In genomic region chr8:105702001-105702401, GRCm38 (mm10) we compare ENCODE assay signal across 9 mouse cellular contexts. TPM values are rescaled to one million over a fixed set of nuclear protein-coding genes. Genes with fewer than 3 reads are reported as not detected.
DNase-seq lines count a peak whose midpoint lies in the region; ATAC-seq and TF ChIP-seq lines count a peak whose summit lies in the region.
"Had no signal": no experiment of that assay in that cellular context is flagged by ENCODE, and none has a peak within 500 bp of the region (broad histone marks: within the 10 kb centered on the region; RNA-seq: fewer than 3 reads in every experiment).

No protein-coding gene starts in this region.

- ATAC-seq in hindbrain, postnatal 0 days, result peak; percentile 10; the same call in 1 of the 2 replicates
- ATAC-seq in neural tube, embryonic 13.5 days (ENCODE audit: low read depth), result peak; percentile 13; the same call in 1 of the 2 replicates

- peaks cover 24% of the 10 kb centered on the region for H3K4me1 ChIP-seq in testis, adult 2 months (ENCODE audit: control insufficient read depth, insufficient read depth, low read length)
- H3K4me1 ChIP-seq in hindbrain, postnatal 0 days (ENCODE audit: insufficient read depth, low read length), result peaks cover 19% of the 10 kb centered on the region
- peaks cover 32% of the 10 kb centered on the region for H3K4me1 ChIP-seq in neural tube, embryonic 13.5 days (replicated peaks)

- H3K4me3 ChIP-seq in testis, adult 2 months (ENCODE audit: control insufficient read depth, low read depth, low read length), result peak overlapping the region; percentile 93
- peak overlapping the region; percentile 72 for H3K4me3 ChIP-seq in hindbrain, postnatal 0 days (ENCODE audit: low read length)
- peak overlapping the region; percentile 67 for H3K4me3 ChIP-seq in neural tube, embryonic 13.5 days

- H3K9ac ChIP-seq in hindbrain, postnatal 0 days (replicated peaks; ENCODE audit: low read length), result peak overlapping the region; percentile 53
- H3K9ac ChIP-seq in neural tube, embryonic 13.5 days, result peak overlapping the region; percentile 79

- H3K27ac ChIP-seq in testis, adult 2 months (ENCODE audit: control insufficient read depth, insufficient read depth, low read depth, low read length), result peak overlapping the region; percentile 15; the same call in 1 of the 2 replicates
- peak overlapping the region; percentile 92 for H3K27ac ChIP-seq in hindbrain, postnatal 0 days
- peak overlapping the region; percentile 94 for H3K27ac ChIP-seq in neural tube, embryonic 13.5 days (replicated peaks)

- no peak for TF ChIP-seq POLR2A in testis, adult 2 months (IDR thresholded peaks at IDR 0.05; ENCODE audit: control insufficient read depth, low read depth, low read length)

- TF ChIP-seq CTCF in testis, adult 2 months (IDR thresholded peaks at IDR 0.05; ENCODE audit: control insufficient read depth, insufficient read depth, insufficient replicate concordance, low read depth, low read length), result no peak
- no peak for TF ChIP-seq CTCF in hindbrain, postnatal 0 days (IDR thresholded peaks at IDR 0.05; ENCODE audit: low read depth)

- peak; percentile 34 for DNase-seq in embryo, embryonic 10 days (ENCODE audit: low spot score)
- no peak for DNase-seq in embryo, embryonic 9.5 days (ENCODE audit: extremely low spot score)
- DNase-seq in testis, postnatal 14 days (ENCODE audit: low spot score), result no peak
- DNase-seq in hindbrain, postnatal 0 days (ENCODE audit: low spot score), result peak; percentile 38
- no peak for DNase-seq in right cerebral cortex, postnatal 14 days
- no peak for DNase-seq in retina, embryonic 14.5 days (ENCODE audit: low spot score)

- peak overlapping the region; percentile 98 for H3K4me2 ChIP-seq in hindbrain, postnatal 0 days (ENCODE audit: low read depth, low read length)
- H3K4me2 ChIP-seq in neural tube, embryonic 13.5 days, result peak overlapping the region; percentile 96

- no peaks in the 10 kb centered on the region for H3K9me3 ChIP-seq in hindbrain, postnatal 0 days (ENCODE audit: low read length)
- H3K9me3 ChIP-seq in neural tube, embryonic 13.5 days, result no peaks in the 10 kb centered on the region

- no peaks in the 10 kb centered on the region for H3K36me3 ChIP-seq in testis, adult 2 months (ENCODE audit: control insufficient read depth, insufficient read depth, low read length)
- H3K36me3 ChIP-seq in hindbrain, postnatal 0 days (ENCODE audit: insufficient read depth, low read length), result peaks cover 19% of the 10 kb centered on the region; the same call in 1 of the 2 replicates
- H3K36me3 ChIP-seq in neural tube, embryonic 13.5 days, result peaks cover 36% of the 10 kb centered on the region

- H3K27me3 ChIP-seq in testis, adult 2 months (ENCODE audit: control insufficient read depth, insufficient read depth, low read length), result no peaks in the 10 kb centered on the region
- no peaks in the 10 kb centered on the region for H3K27me3 ChIP-seq in hindbrain, postnatal 0 days (ENCODE audit: insufficient read depth, low read length)
- no peaks in the 10 kb centered on the region for H3K27me3 ChIP-seq in neural tube, embryonic 13.5 days

- 31% methylated on average over 18 of the region's 18 CpGs for WGBS in hindbrain, postnatal 0 days
- 35% methylated on average over 18 of the region's 18 CpGs for WGBS in neural tube, embryonic 13.5 days

RNA-seq across cellular contexts. Expression of gene Pard6a, which starts 1.1 kb away (rescaled TPM):
- polyA plus RNA-seq in testis, adult 2 months (2012; rRNA removed), result 82.9 and 87.7 TPM in 2 replicates
- total RNA-seq in hindbrain, postnatal 0 days (2014; rRNA removed), result 67.6 and 84.6 TPM in 2 replicates
- 74.4 and 75.5 TPM in 2 replicates for polyA plus RNA-seq in hindbrain, postnatal 0 days (2015; fragmentation: Nextera tagmentation; extraction: Ambion mirVana)
- 47.7 and 48.0 TPM in 2 replicates for polyA plus RNA-seq in neural tube, embryonic 13.5 days (2015; fragmentation: Nextera tagmentation; extraction: Ambion mirVana)

RNA-seq across cellular contexts. Expression of gene Acd, which starts 1.1 kb away (rescaled TPM):
- polyA plus RNA-seq in testis, adult 2 months (2012; rRNA removed), result 40.2 and 40.4 TPM in 2 replicates
- 25.8 and 39.3 TPM in 2 replicates for total RNA-seq in hindbrain, postnatal 0 days (2014; rRNA removed)
- polyA plus RNA-seq in hindbrain, postnatal 0 days (2015; fragmentation: Nextera tagmentation; extraction: Ambion mirVana), result 82.1 and 88.2 TPM in 2 replicates
- 77.1 and 87.1 TPM in 2 replicates for polyA plus RNA-seq in neural tube, embryonic 13.5 days (2015; fragmentation: Nextera tagmentation; extraction: Ambion mirVana)

RNA-seq across cellular contexts. Expression of gene 4933405L10Rik, which starts 5.5 kb away (rescaled TPM):
- polyA plus RNA-seq in testis, adult 2 months (2012; rRNA removed), result 55.8 and 60.1 TPM in 2 replicates
- total RNA-seq in hindbrain, postnatal 0 days (2014; rRNA removed), result not detected in 2 replicates
- 0.38 and 0.42 TPM in 2 replicates for polyA plus RNA-seq in hindbrain, postnatal 0 days (2015; fragmentation: Nextera tagmentation; extraction: Ambion mirVana)
- polyA plus RNA-seq in neural tube, embryonic 13.5 days (2015; fragmentation: Nextera tagmentation; extraction: Ambion mirVana), result not detected in 2 replicates
- total RNA-seq: left cerebral cortex, postnatal 36 days had no signal

RNA-seq across cellular contexts. Expression of gene Enkd1, which starts 6.0 kb away (rescaled TPM):
- polyA plus RNA-seq in testis, adult 2 months (2012; rRNA removed), result 84.2 and 98.6 TPM in 2 replicates
- 11.7 and 12.1 TPM in 2 replicates for total RNA-seq in hindbrain, postnatal 0 days (2014; rRNA removed)
- polyA plus RNA-seq in hindbrain, postnatal 0 days (2015; fragmentation: Nextera tagmentation; extraction: Ambion mirVana), result 17.3 and 18.5 TPM in 2 replicates
- polyA plus RNA-seq in neural tube, embryonic 13.5 days (2015; fragmentation: Nextera tagmentation; extraction: Ambion mirVana), result 10.3 and 11.2 TPM in 2 replicates

RNA-seq across cellular contexts. Expression of gene Carmil2, which starts 15.9 kb away (rescaled TPM):
- polyA plus RNA-seq in testis, adult 2 months (2012; rRNA removed), result 1.2 TPM in 2 replicates
- total RNA-seq in hindbrain, postnatal 0 days (2014; rRNA removed), result 1.8 and 6.0 TPM in 2 replicates
- 29.1 and 30.5 TPM in 2 replicates for polyA plus RNA-seq in hindbrain, postnatal 0 days (2015; fragmentation: Nextera tagmentation; extraction: Ambion mirVana)
- polyA plus RNA-seq in neural tube, embryonic 13.5 days (2015; fragmentation: Nextera tagmentation; extraction: Ambion mirVana), result 16.6 and 20.2 TPM in 2 replicates

Comparison
In these comparisons a context has a peak if more than half of its experiments do, and no peak if none do; other contexts are left out.
1. DNase-seq: peak in embryo, embryonic 10 days (single experiment) and hindbrain, postnatal 0 days (single experiment); none in embryo, embryonic 9.5 days (single experiment), testis, postnatal 14 days (single experiment), right cerebral cortex, postnatal 14 days (single experiment) and retina, embryonic 14.5 days (single experiment).
2. H3K27ac ChIP-seq: peak in every context shown above with its lines; median percentile 94 in neural tube, embryonic 13.5 days; 92 in hindbrain, postnatal 0 days; 15 in testis, adult 2 months.
3. RNA of gene 4933405L10Rik, which starts 5.5 kb away (polyA plus RNA-seq): 55.8 to 60.1 TPM in testis, adult 2 months; 0.38 to 0.42 TPM in hindbrain, postnatal 0 days and not detected in neural tube, embryonic 13.5 days; every median in the first group is over 10 times any median in the second.
4. Peak in every context shown above with its lines, with median percentiles within 50 percentile points of each other: H3K4me3 ChIP-seq.